Mouse (Mus musculus): ENCODE data around the gene Rsl24d1. TPM values are rescaled to one million over a fixed set of nuclear protein-coding genes. Genes with fewer than 3 reads are reported as not detected.
A peak's percentile ranks its signal among the peaks of the same experiment; 100 is the strongest.
"Not testable (repeated sequence)": the region's sequence is repeated elsewhere in the genome, so short reads cannot be mapped to it uniquely, and the experiment has no call there.

Gene Rsl24d1
- total and polyA plus RNA-seq, 3 experiments, result 25.3 to 51.7 (median 50.1) TPM

DNA sequence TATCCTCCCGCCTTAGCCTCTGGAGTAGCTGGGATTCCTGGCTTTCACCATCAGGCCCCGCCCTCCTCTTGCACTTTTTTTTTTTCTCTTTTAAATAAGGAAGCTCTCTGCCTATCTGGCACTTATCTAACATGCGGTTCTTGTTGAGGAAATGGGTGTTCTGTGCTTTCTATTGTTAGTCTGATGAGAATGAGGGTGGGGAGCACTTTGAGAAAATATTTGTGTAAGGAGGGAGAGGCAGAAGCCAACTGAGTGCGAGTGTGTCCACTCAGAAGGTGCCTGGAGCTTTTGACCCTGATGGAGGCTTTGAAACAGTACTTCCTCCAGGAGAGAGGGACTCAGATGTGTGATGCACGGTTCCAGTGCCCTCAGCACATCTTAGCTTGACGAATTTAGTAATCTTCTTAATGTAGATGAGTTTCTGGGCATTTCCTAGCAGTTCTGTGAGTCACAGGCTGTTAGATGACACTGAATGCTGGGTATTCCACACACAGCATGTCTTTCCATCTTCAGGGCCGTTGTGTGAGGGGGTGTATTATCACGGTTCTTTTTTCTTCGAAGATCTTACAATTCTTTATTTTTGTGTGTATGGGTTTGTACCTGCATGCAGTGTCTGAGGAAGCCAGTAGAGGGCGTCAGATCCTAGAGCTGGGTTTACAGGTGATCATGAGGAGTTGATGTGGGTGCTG lies 42.1 kb upstream of the Rsl24d1 start:
- peak in 1 of 2 experiments; percentile 22 for DNase-seq
- peak; percentile 44 for TF ChIP-seq CTCF (IDR thresholded peaks at IDR 0.05)
- no peak for TF ChIP-seq POLR2A (IDR thresholded peaks at IDR 0.05; ENCODE audit: insufficient read depth, low read depth, low read length)
- Histone ChIP-seq H3K27ac (peak overlapping the region; percentile 26), H3K79me2 (replicated peaks; ENCODE audit: control insufficient read depth, insufficient read depth, low read length) (no peaks in the 10 kb centered on the region), H3K36me3 (ENCODE audit: control insufficient read depth, insufficient read depth, low read length) (no peaks in the 10 kb centered on the region), H3K27me3 (ENCODE audit: control insufficient read depth, insufficient read depth, low read length) (no peaks in the 10 kb centered on the region), H3K9ac (ENCODE audit: low read depth, low read length) (no peak overlapping the region), H3K4me3 (no peak overlapping the region), H3K4me1 (ENCODE audit: control insufficient read depth, insufficient read depth, low read length) (peaks cover 7% of the 10 kb centered on the region)
- WGBS, result 40% methylated on average over 10 of the region's 10 CpGs
- intact Hi-C loops (cut with DNase I), result no loop called here

DNA sequence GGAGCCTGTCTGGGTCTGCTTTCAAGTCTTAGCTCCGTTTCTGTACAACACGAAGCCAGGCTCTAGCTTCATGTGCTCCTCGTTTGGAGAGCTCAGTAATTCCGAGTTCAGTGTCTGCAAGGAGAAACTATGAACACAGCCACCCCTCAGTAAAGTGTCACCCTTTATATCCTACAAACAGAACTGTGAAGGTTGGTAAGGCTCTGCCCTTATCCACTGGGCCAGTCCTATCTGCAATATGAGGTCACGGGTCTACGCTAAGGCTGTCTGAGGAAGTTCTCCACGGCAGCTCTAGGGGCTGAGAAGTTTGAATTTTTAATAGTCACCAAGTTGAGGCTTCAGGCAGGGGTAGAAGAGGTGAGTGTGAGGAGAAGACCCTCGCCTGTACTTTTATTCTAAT lies 40.8 kb upstream of the Rsl24d1 start:
- H3K4me1 ChIP-seq (ENCODE audit: control insufficient read depth, insufficient read depth, low read length), result peaks cover 7% of the 10 kb centered on the region
- H3K27ac ChIP-seq, result no peak overlapping the region
- WGBS, result 73% methylated on average over 8 of the region's 8 CpGs
- no peaks in the 10 kb centered on the region for H3K36me3 ChIP-seq (ENCODE audit: control insufficient read depth, insufficient read depth, low read length)
- no peak for DNase-seq
- H3K27me3 ChIP-seq (ENCODE audit: control insufficient read depth, insufficient read depth, low read length), result no peaks in the 10 kb centered on the region
- intact Hi-C loops (cut with DNase I), result no loop called here
- H3K4me3 ChIP-seq, result no peak overlapping the region
- no peak overlapping the region for H3K9ac ChIP-seq (ENCODE audit: low read depth, low read length)
- no peak for TF ChIP-seq POLR2A (IDR thresholded peaks at IDR 0.05; ENCODE audit: insufficient read depth, low read depth, low read length)
- TF ChIP-seq CTCF (IDR thresholded peaks at IDR 0.05), result no peak
- TF ChIP-seq EP300 (IDR thresholded peaks at IDR 0.05; ENCODE audit: insufficient read depth, low read depth, low read length), result no peak
- H3K79me2 ChIP-seq (replicated peaks; ENCODE audit: control insufficient read depth, insufficient read depth, low read length), result no peaks in the 10 kb centered on the region

DNA sequence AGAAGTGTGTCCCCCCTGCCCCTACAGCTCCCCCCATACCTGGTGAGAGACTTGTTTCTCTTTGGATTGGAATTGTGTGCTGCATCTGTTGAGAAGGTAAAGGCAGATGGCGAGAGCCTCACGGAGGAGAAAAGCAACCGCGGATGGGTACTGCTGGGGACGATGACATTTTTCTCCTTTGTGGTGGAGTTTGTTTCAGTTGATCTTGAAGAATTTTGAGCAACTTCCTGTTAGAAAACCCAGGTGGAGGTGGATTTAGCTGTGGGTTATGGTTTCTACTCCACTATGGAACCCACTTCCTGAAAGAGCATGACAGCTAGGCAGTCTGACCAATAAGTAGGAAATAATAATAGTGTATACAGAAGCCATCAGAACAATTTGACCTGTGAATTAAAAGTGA lies 40.1 kb upstream of the Rsl24d1 start:
- 85% methylated on average over 5 of the region's 5 CpGs for WGBS
- Histone ChIP-seq H3K27ac (no peak overlapping the region), H3K27me3 (ENCODE audit: control insufficient read depth, insufficient read depth, low read length) (no peaks in the 10 kb centered on the region), H3K79me2 (replicated peaks; ENCODE audit: control insufficient read depth, insufficient read depth, low read length) (no peaks in the 10 kb centered on the region), H3K4me1 (ENCODE audit: control insufficient read depth, insufficient read depth, low read length) (peaks cover 5% of the 10 kb centered on the region), H3K4me3 (no peak overlapping the region), H3K9ac (ENCODE audit: low read depth, low read length) (no peak overlapping the region), H3K36me3 (ENCODE audit: control insufficient read depth, insufficient read depth, low read length) (no peaks in the 10 kb centered on the region)
- intact Hi-C loops (cut with DNase I), result no loop called here
- no peak for TF ChIP-seq CTCF (IDR thresholded peaks at IDR 0.05)
- no peak for TF ChIP-seq POLR2A (IDR thresholded peaks at IDR 0.05; ENCODE audit: insufficient read depth, low read depth, low read length)
- TF ChIP-seq EP300 (IDR thresholded peaks at IDR 0.05; ENCODE audit: insufficient read depth, low read depth, low read length), result no peak
- no peak for DNase-seq

DNA sequence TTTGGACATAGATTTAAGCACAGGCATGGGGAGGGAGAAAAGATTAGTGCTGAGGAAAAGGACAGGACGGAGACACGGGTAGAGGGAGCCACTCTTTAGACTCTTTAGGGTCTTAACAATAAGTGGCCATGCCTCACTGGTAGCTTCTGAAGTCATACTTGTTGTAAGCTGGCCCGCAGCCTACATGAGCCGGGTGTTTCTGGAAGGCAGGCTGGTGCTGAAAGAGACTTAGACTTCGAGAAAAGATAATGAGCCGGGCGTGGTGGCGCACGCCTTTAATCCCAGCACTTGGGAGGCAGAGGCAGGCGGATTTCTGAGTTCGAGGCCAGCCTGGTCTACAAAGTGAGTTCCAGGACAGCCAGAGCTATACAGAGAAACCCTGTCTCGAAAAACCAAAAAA lies 33.9 kb upstream of the Rsl24d1 start:
- H3K27ac ChIP-seq; H3K4me3 ChIP-seq; H3K36me3 ChIP-seq (ENCODE audit: control insufficient read depth, insufficient read depth, low read length); intact Hi-C loops (cut with DNase I); H3K27me3 ChIP-seq (ENCODE audit: control insufficient read depth, insufficient read depth, low read length); DNase-seq; H3K4me1 ChIP-seq (ENCODE audit: control insufficient read depth, insufficient read depth, low read length); H3K9ac ChIP-seq (ENCODE audit: low read depth, low read length); H3K79me2 ChIP-seq (replicated peaks; ENCODE audit: control insufficient read depth, insufficient read depth, low read length): not testable (repeated sequence)
- 74% methylated on average over 11 of the region's 12 CpGs for WGBS

DNA sequence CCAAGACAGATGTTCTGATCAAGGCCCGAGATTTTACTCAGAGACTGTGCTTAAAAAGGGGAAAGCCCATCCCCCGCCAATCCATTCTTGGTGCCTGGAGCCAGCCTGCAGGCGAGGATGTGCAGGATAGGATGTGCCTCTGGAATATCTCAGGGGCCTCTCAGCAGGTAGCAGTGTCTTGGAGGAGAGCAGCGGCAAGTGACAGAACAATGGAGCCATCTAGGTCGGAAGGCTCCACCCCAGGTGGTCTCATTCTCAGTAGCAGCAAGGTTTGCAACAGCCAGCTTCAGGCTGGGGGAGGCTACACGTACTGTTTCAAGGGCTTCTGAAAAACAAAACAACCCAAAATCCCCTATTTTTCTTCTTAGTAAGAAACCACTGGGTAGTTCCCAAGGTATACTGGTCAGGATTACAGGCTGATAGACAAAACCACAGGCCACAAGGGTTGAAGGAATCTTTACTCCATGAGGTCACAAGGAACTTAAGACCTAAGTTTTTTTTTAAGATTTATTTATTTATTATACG lies 33.4 kb upstream of the Rsl24d1 start:
- TF ChIP-seq CTCF (IDR thresholded peaks at IDR 0.05), result no peak
- no peak for TF ChIP-seq POLR2A (IDR thresholded peaks at IDR 0.05; ENCODE audit: insufficient read depth, low read depth, low read length)
- no peak for TF ChIP-seq EP300 (IDR thresholded peaks at IDR 0.05; ENCODE audit: insufficient read depth, low read depth, low read length)
- no peaks in the 10 kb centered on the region for H3K4me1 ChIP-seq (ENCODE audit: control insufficient read depth, insufficient read depth, low read length)
- no peaks in the 10 kb centered on the region for H3K27me3 ChIP-seq (ENCODE audit: control insufficient read depth, insufficient read depth, low read length)
- WGBS, result 61% methylated on average over 7 of the region's 7 CpGs
- H3K9ac ChIP-seq (ENCODE audit: low read depth, low read length), result no peak overlapping the region
- DNase-seq, result no peak
- intact Hi-C loops (cut with DNase I), result no loop called here
- no peaks in the 10 kb centered on the region for H3K36me3 ChIP-seq (ENCODE audit: control insufficient read depth, insufficient read depth, low read length)
- H3K4me3 ChIP-seq, result no peak overlapping the region
- H3K27ac ChIP-seq, result no peak overlapping the region
- H3K79me2 ChIP-seq (replicated peaks; ENCODE audit: control insufficient read depth, insufficient read depth, low read length), result no peaks in the 10 kb centered on the region

DNA sequence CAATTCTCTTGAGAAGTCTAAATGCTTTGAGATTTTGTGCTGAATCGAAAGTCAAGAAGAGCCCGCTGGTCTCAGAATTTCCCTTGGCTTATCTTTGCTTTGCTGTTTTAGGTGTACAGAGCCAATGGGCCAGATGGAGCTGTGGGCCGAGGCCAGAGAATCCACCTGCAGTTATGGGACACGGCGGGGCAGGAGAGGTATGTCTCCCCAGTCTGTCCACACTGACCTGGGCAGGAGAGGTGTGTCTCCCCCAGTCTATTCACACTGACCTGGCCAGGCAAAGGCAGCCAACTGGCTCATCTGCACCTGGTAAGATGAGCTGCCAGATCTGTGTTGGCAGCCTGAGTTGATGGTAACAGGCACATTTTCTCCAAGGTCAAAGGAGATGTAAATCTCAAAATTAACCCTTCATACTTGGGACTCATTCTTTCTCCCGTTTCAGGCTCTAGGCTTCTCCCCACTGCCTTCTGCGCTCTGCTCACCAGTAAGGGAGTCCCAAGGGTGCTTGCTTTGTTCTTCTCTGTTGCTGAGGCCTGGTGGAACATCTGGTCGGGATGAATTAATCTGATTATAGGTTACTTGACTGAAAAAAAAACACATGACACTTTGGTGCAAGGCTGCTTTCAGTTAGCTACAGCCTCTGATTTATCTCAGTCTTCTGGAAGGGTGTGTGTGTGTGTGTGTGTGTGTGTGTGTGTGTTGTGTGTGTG lies 30.8 kb upstream of the Rsl24d1 start:
- 77% methylated on average over 8 of the region's 8 CpGs for WGBS
- no peaks in the 10 kb centered on the region for H3K27me3 ChIP-seq (ENCODE audit: control insufficient read depth, insufficient read depth, low read length)
- H3K79me2 ChIP-seq (replicated peaks; ENCODE audit: control insufficient read depth, insufficient read depth, low read length), result no peaks in the 10 kb centered on the region
- intact Hi-C loops (cut with DNase I), result no loop called here
- H3K9ac ChIP-seq (ENCODE audit: low read depth, low read length), result no peak overlapping the region
- DNase-seq, result no peak
- no peaks in the 10 kb centered on the region for H3K36me3 ChIP-seq (ENCODE audit: control insufficient read depth, insufficient read depth, low read length)
- H3K4me1 ChIP-seq (ENCODE audit: control insufficient read depth, insufficient read depth, low read length), result no peaks in the 10 kb centered on the region
- H3K27ac ChIP-seq, result no peak overlapping the region
- no peak overlapping the region for H3K4me3 ChIP-seq
- TF ChIP-seq CTCF (IDR thresholded peaks at IDR 0.05) (no peak), POLR2A (IDR thresholded peaks at IDR 0.05; ENCODE audit: insufficient read depth, low read depth, low read length) (no peak)
